Mouse (Mus musculus) neural tube, embryonic 15.5 days (tissue): ENCODE data around the gene Slit3. TPM values are rescaled to one million over a fixed set of nuclear protein-coding genes. Genes with fewer than 3 reads are reported as not detected.

ENCODE experiments used
- ATAC-seq: fragments of 200-750 bp; cut with Nextera tagmentation; 2 replicates; pipeline ENCODE4 v1.8.0; 2017; ENCODE audit warnings: mild to moderate bottlenecking, moderate TSS enrichment, moderate library complexity; ENCODE audit not compliant: low FRiP score
- H3K27ac ChIP-seq: fragments of 300-500 bp; sonication (generic); replicated peaks from 2 replicates; pipeline ENCODE4 v1.5.1; 2015; ENCODE audit warnings: mild to moderate bottlenecking, inconsistent platforms
- H3K27me3 ChIP-seq: fragments of 300-500 bp; sonication (generic); replicated peaks from 2 replicates; pipeline ENCODE4 v1.6.1; 2015; ENCODE audit warnings: inconsistent platforms
- H3K36me3 ChIP-seq: fragments of 300-500 bp; sonication (generic); 2 replicates; pipeline ENCODE4 v1.6.1; 2015; ENCODE audit warnings: inconsistent platforms
- H3K4me1 ChIP-seq: fragments of 300-500 bp; sonication (generic); 2 replicates; pipeline ENCODE4 v1.6.1; 2015; ENCODE audit warnings: inconsistent platforms
- H3K4me2 ChIP-seq: fragments of 300-500 bp; sonication (generic); 2 replicates; pipeline ENCODE4 v1.6.1; 2015; ENCODE audit warnings: inconsistent platforms, mild to moderate bottlenecking, moderate library complexity
- H3K4me3 ChIP-seq: fragments of 300-500 bp; sonication (generic); replicated peaks from 2 replicates; pipeline ENCODE4 v1.5.1; 2015; ENCODE audit warnings: mild to moderate bottlenecking, inconsistent platforms
- H3K9ac ChIP-seq: fragments of 300-500 bp; sonication (generic); replicated peaks from 2 replicates; pipeline ENCODE4 v1.6.1; 2015; ENCODE audit warnings: mild to moderate bottlenecking, inconsistent platforms
- H3K9me3 ChIP-seq: fragments of 300-500 bp; sonication (generic); replicated peaks from 2 replicates; pipeline ENCODE4 v1.6.1; 2016; ENCODE audit warnings: inconsistent platforms
- WGBS: fragments of 180-500 bp; shearing (Covaris S2); methylation state at CpG from one replicate; pipeline ENCODE4 v1.1.7; 2015; ENCODE audit warnings: mixed read lengths; 5-methylcytosine and 5-hydroxymethylcytosine counted together
- polyA plus RNA-seq: library from polyadenylated mRNA; unstranded; fragments of >200 nt; fragmentation: Nextera tagmentation; extraction: Ambion mirVana; gene quantifications from 2 replicates; pipeline ENCODE4 v1.2.1, GENCODE M21; 2015

The Slit3 gene
- polyA plus RNA-seq, 1 experiment from 2014 or later: 26.2 TPM

- Histone ChIP-seq H3K36me3 (no peaks in the 10 kb centered on the region), H3K9ac (no peak overlapping the region), H3K4me2 (no peak overlapping the region), H3K27me3 (peaks cover 2% of the 10 kb centered on the region; the same call in 1 of the 2 replicates), H3K4me3 (no peak overlapping the region), H3K9me3 (no peaks in the 10 kb centered on the region), H3K27ac (no peak overlapping the region), H3K4me1 (no peaks in the 10 kb centered on the region)
- WGBS: 85% methylated on average over 4 of the region's 4 CpGs
- ATAC-seq: no peak
Observed at GRCm38 (mm10) chr11:35160682-35161211, 39.7 kb downstream of the Slit3 start.

GRCm38 (mm10) chr11:35163396-35163795 lies 42.4 kb downstream of the Slit3 start:
- no peaks in the 10 kb centered on the region for H3K4me1 ChIP-seq
- no peaks in the 10 kb centered on the region; the same call in 1 of the 2 replicates for H3K27me3 ChIP-seq
- H3K4me2 ChIP-seq: no peak overlapping the region
- no peaks in the 10 kb centered on the region for H3K36me3 ChIP-seq
- no peak overlapping the region for H3K27ac ChIP-seq
- 98% methylated on average over 3 of the region's 3 CpGs for WGBS
- no peaks in the 10 kb centered on the region for H3K9me3 ChIP-seq
- H3K4me3 ChIP-seq: no peak overlapping the region
- H3K9ac ChIP-seq: no peak overlapping the region
- ATAC-seq: no peak

- Histone ChIP-seq H3K4me1 (no peaks in the 10 kb centered on the region), H3K9me3 (no peaks in the 10 kb centered on the region), H3K9ac (no peak overlapping the region), H3K4me2 (no peak overlapping the region), H3K4me3 (no peak overlapping the region), H3K27ac (no peak overlapping the region), H3K36me3 (no peaks in the 10 kb centered on the region), H3K27me3 (no peaks in the 10 kb centered on the region; the same call in 1 of the 2 replicates)
- no peak for ATAC-seq
- 87% methylated on average over 8 of the region's 8 CpGs for WGBS
Observed at GRCm38 (mm10) chr11:35167176-35167575, 46.2 kb downstream of the Slit3 start.

- Histone ChIP-seq H3K4me2 (no peak overlapping the region), H3K4me3 (no peak overlapping the region), H3K9ac (no peak overlapping the region), H3K4me1 (no peaks in the 10 kb centered on the region), H3K27me3 (no peaks in the 10 kb centered on the region), H3K27ac (no peak overlapping the region), H3K9me3 (no peaks in the 10 kb centered on the region), H3K36me3 (no peaks in the 10 kb centered on the region)
- no peak for ATAC-seq
- 87% methylated on average over 6 of the region's 6 CpGs for WGBS
Observed at GRCm38 (mm10) chr11:35171505-35171904, 50.5 kb downstream of the Slit3 start.

DNA sequence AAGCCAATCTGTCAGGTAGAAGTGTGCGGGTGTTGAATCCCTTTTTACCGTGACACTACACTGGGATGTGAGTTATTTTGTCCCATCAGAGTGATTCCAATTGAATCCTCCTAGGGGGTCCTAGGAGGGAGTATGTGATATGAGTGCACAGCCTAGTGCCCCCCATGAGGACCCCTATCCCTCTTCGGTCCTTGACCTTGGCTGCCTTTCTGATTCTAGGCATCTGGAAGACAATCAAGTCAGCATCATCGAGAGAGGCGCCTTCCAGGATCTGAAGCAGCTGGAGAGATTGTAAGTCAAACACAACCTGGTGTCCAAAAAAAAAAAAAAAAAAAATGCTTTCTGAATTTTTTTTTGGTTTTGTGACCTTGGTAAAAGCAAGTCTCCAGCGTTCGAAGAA lies 56.5 kb downstream of the Slit3 start:
- peaks cover 6% of the 10 kb centered on the region; the same call in 1 of the 2 replicates for H3K4me1 ChIP-seq
- no peak overlapping the region for H3K4me3 ChIP-seq
- H3K9ac ChIP-seq: no peak overlapping the region
- WGBS: 87% methylated on average over 7 of the region's 7 CpGs
- 0 out of 2 replicates have a peak, but pooled peaks cover 6% of the 10 kb centered on the region for H3K27me3 ChIP-seq
- no peaks in the 10 kb centered on the region for H3K9me3 ChIP-seq
- H3K27ac ChIP-seq: no peak overlapping the region
- no peaks in the 10 kb centered on the region for H3K36me3 ChIP-seq
- H3K4me2 ChIP-seq: no peak overlapping the region
- no peak for ATAC-seq

- H3K27ac ChIP-seq: no peak overlapping the region
- H3K4me2 ChIP-seq: no peak overlapping the region; the same call in 1 of the 2 replicates
- H3K4me3 ChIP-seq: no peak overlapping the region
- 0 out of 2 replicates have a peak, but pooled peaks cover 6% of the 10 kb centered on the region for H3K27me3 ChIP-seq
- no peak overlapping the region for H3K9ac ChIP-seq
- H3K36me3 ChIP-seq: no peaks in the 10 kb centered on the region
- 45% methylated on average over 24 of the region's 24 CpGs for WGBS
- no peak for ATAC-seq
- H3K9me3 ChIP-seq: no peaks in the 10 kb centered on the region
- peaks cover 9% of the 10 kb centered on the region for H3K4me1 ChIP-seq
Observed at GRCm38 (mm10) chr11:35178144-35178817, 57.3 kb downstream of the Slit3 start.

DNA sequence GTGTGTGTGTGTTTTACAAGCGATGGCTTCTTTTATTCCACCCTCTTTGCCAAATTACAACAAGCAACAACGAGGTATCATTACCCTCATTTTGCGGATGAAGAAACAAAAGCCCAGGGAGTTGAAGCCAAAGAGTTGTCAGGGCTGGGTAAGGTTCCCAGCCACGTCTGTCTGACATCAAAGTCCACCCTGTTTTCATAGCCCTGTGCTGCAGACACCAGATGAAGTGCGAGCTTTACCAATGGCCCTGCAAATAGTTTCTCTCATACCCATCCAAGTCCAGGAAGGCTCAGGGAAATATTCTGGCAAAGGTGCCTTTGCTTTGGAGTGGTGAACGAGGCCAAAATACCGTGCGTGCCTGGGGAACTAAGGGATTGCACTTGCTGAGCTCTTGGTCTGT lies 58.3 kb downstream of the Slit3 start:
- no peaks in the 10 kb centered on the region for H3K9me3 ChIP-seq
- H3K36me3 ChIP-seq: no peaks in the 10 kb centered on the region
- no peak overlapping the region for H3K4me2 ChIP-seq
- WGBS: 38% methylated on average over 8 of the region's 8 CpGs
- no peak overlapping the region for H3K27ac ChIP-seq
- no peak overlapping the region for H3K4me3 ChIP-seq
- H3K4me1 ChIP-seq: peaks cover 9% of the 10 kb centered on the region
- 0 out of 2 replicates have a peak, but pooled peaks cover 6% of the 10 kb centered on the region for H3K27me3 ChIP-seq
- H3K9ac ChIP-seq: no peak overlapping the region
- no peak for ATAC-seq

- H3K9me3 ChIP-seq: no peaks in the 10 kb centered on the region
- H3K4me1 ChIP-seq: peaks cover 9% of the 10 kb centered on the region
- H3K4me2 ChIP-seq: no peak overlapping the region
- H3K9ac ChIP-seq: no peak overlapping the region
- ATAC-seq: no peak
- H3K4me3 ChIP-seq: no peak overlapping the region
- no peaks in the 10 kb centered on the region for H3K36me3 ChIP-seq
- WGBS: 9% methylated on average over 5 of the region's 5 CpGs
- H3K27me3 ChIP-seq: 0 out of 2 replicates have a peak, but pooled peaks cover 3% of the 10 kb centered on the region
- no peak overlapping the region for H3K27ac ChIP-seq
Observed at GRCm38 (mm10) chr11:35182887-35183286, 61.9 kb downstream of the Slit3 start.

- H3K4me2 ChIP-seq: no peak overlapping the region
- no peak overlapping the region for H3K9ac ChIP-seq
- H3K27ac ChIP-seq: no peak overlapping the region
- WGBS: 83% methylated on average over 6 of the region's 6 CpGs
- no peaks in the 10 kb centered on the region for H3K4me1 ChIP-seq
- peaks cover 9% of the 10 kb centered on the region; the same call in 1 of the 2 replicates for H3K27me3 ChIP-seq
- no peaks in the 10 kb centered on the region for H3K9me3 ChIP-seq
- ATAC-seq: no peak
- H3K36me3 ChIP-seq: no peaks in the 10 kb centered on the region
- no peak overlapping the region for H3K4me3 ChIP-seq
Observed at GRCm38 (mm10) chr11:35194826-35195225, 73.8 kb downstream of the Slit3 start.

GRCm38 (mm10) chr11:35196777-35197176 lies 75.8 kb downstream of the Slit3 start:
- Histone ChIP-seq H3K4me3 (no peak overlapping the region), H3K9me3 (no peaks in the 10 kb centered on the region), H3K4me2 (no peak overlapping the region), H3K27ac (no peak overlapping the region), H3K4me1 (no peaks in the 10 kb centered on the region), H3K36me3 (no peaks in the 10 kb centered on the region), H3K27me3 (peaks cover 18% of the 10 kb centered on the region), H3K9ac (no peak overlapping the region)
- WGBS: 85% methylated on average over 7 of the region's 7 CpGs
- no peak for ATAC-seq

GRCm38 (mm10) chr11:35198537-35199088 lies 77.6 kb downstream of the Slit3 start:
- Histone ChIP-seq H3K9me3 (no peaks in the 10 kb centered on the region), H3K9ac (no peak overlapping the region), H3K4me2 (no peak overlapping the region), H3K4me1 (peaks cover 18% of the 10 kb centered on the region), H3K4me3 (no peak overlapping the region), H3K27ac (no peak overlapping the region), H3K27me3 (peaks cover 18% of the 10 kb centered on the region), H3K36me3 (no peaks in the 10 kb centered on the region)
- 90% methylated on average over 6 of the region's 6 CpGs for WGBS
- no peak for ATAC-seq

DNA sequence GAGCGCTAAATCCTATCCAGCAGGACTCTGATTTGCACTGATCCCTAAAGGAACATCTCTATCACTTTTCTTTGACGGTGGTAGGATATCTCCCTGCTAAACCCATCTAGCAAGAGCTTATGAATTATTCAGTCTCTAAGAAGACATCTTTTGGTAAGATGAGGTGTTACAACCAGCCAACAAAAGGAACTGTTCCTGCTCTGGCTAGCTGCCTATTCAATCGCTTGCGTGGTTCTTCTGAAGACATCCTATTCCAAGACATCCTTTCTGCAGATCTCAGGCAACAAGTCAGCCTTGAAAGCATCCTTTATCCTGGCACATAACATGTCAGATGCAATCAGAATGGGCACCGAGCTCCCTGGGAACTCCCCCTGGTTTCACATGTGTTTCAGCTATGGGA lies 81.3 kb downstream of the Slit3 start:
- no peaks in the 10 kb centered on the region for H3K9me3 ChIP-seq
- no peak overlapping the region for H3K9ac ChIP-seq
- H3K4me1 ChIP-seq: peaks cover 32% of the 10 kb centered on the region
- H3K36me3 ChIP-seq: no peaks in the 10 kb centered on the region
- H3K27me3 ChIP-seq: peaks cover 22% of the 10 kb centered on the region
- ATAC-seq: no peak
- no peak overlapping the region for H3K27ac ChIP-seq
- H3K4me3 ChIP-seq: no peak overlapping the region
- no peak overlapping the region for H3K4me2 ChIP-seq
- 45% methylated on average over 5 of the region's 5 CpGs for WGBS
